Mouse (Mus musculus): ENCODE results near the gene Ecel1. TPM values are rescaled to one million over a fixed set of nuclear protein-coding genes. Genes with fewer than 3 reads are reported as not detected.

Ecel1 gene
- polyA plus RNA-seq, 1 experiment, result 0.06 TPM

DNA sequence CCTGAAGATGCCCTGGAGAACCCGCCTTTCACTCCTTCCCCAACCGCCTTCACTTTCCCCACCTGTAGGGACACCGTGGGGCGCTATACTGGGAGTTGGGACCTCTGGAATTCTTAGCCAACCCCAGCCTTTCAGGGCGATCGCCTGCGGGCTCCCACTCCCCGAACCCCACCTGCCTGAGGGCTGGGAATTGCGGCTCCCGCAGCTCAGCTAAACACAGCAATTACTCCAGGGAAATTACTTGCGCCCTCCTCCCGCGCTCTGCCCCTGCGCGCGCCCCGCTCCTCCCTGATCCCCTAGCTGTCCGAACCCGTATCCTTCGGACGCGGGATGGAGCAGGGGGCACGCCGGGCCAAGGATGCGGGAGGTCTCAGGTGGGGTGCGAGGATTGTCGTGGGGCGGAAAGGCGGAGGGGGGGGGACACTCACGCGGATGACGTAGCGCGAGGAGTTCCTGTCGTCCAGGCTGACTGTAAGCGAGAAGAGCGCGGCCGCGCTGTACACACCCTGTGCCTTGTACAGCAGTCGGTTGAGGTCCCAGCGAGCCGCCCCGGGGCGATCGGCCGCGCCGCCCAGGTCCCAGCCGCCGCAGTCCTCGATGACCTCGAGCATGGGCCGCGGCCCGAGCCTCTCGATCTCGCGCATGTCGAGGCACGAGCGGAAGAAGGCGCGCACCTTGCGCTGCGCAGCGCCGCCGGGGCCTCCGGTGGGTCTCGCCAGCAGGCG, 2.4 kb downstream of the Ecel1 start:
- no peak overlapping the region for H3K4me3 ChIP-seq
- TF ChIP-seq TCF12 (IDR thresholded peaks at IDR 0.05; ENCODE audit: insufficient read depth, poor library complexity, severe bottlenecking), result no peak
- no peak for TF ChIP-seq E2F4 (IDR thresholded peaks at IDR 0.05; ENCODE audit: insufficient read depth)
- no peak for TF ChIP-seq TCF3 (IDR thresholded peaks at IDR 0.05; ENCODE audit: insufficient read length, low read depth)
- TF ChIP-seq USF1 (IDR thresholded peaks at IDR 0.05; ENCODE audit: low read depth), result no peak
- TF ChIP-seq SRF (IDR thresholded peaks at IDR 0.05; ENCODE audit: control insufficient read depth, insufficient read length, low read depth), result no peak
- TF ChIP-seq REST (IDR thresholded peaks at IDR 0.05; ENCODE audit: insufficient read depth, insufficient read length), result no peak
- H3K4me2 ChIP-seq (ENCODE audit: low read depth), result no peak overlapping the region
- no peaks in the 10 kb centered on the region for H3K36me3 ChIP-seq (ENCODE audit: control insufficient read depth, insufficient read depth)
- peaks cover 73% of the 10 kb centered on the region for H3K27me3 ChIP-seq (ENCODE audit: control insufficient read depth, insufficient read depth, insufficient read length)
- H3ac ChIP-seq (ENCODE audit: control insufficient read depth, insufficient read length), result no peak overlapping the region
- H3K79me2 ChIP-seq (ENCODE audit: control insufficient read depth, insufficient read depth), result no peaks in the 10 kb centered on the region

DNA sequence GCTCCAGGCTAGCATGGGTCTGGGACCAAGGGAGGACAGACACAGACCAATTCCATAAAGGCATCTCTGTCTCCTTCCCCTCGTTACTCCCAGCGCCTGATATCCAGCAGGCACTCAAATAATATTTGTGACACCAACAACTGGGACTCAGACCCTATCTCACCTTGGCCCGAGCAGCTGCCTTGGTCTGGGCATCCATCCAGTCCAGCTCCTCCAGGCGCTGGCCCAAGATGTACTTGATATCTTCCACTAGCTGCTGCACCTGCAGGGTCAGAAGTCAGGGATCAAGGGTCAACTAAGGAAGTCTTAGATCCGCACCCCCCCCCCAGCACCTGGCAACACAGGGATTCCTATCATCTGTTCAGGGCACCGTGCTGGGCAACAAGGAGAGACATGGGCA, 5.0 kb downstream of the Ecel1 start:
- no peak overlapping the region for H3ac ChIP-seq (ENCODE audit: control insufficient read depth, insufficient read length)
- H3K4me3 ChIP-seq, result no peak overlapping the region
- H3K4me2 ChIP-seq (ENCODE audit: low read depth), result no peak overlapping the region
- no peaks in the 10 kb centered on the region for H3K36me3 ChIP-seq (ENCODE audit: control insufficient read depth, insufficient read depth)
- no peak for TF ChIP-seq TCF3 (IDR thresholded peaks at IDR 0.05; ENCODE audit: insufficient read length, low read depth)
- no peak for TF ChIP-seq MYOG (IDR thresholded peaks at IDR 0.05; ENCODE audit: control insufficient read depth in 1 of 3, insufficient read depth in 1 of 3, insufficient read length in 2 of 3, low read depth in 2 of 3)
- no peak for TF ChIP-seq E2F4 (IDR thresholded peaks at IDR 0.05; ENCODE audit: insufficient read depth)
- TF ChIP-seq POLR2AphosphoS2 (IDR thresholded peaks at IDR 0.05; ENCODE audit: insufficient read length, low read depth), result no peak
- TF ChIP-seq SRF (IDR thresholded peaks at IDR 0.05; ENCODE audit: control insufficient read depth, insufficient read length, low read depth), result no peak
- no peak for TF ChIP-seq MAX (IDR thresholded peaks at IDR 0.05; ENCODE audit: low read depth)
- TF ChIP-seq TCF12 (IDR thresholded peaks at IDR 0.05; ENCODE audit: insufficient read depth, poor library complexity, severe bottlenecking), result no peak
- no peak for TF ChIP-seq USF1 (IDR thresholded peaks at IDR 0.05; ENCODE audit: low read depth)
- no peak for TF ChIP-seq POLR2A (IDR thresholded peaks at IDR 0.05; ENCODE audit: insufficient read length, low read depth)
- no peak for TF ChIP-seq REST (IDR thresholded peaks at IDR 0.05; ENCODE audit: insufficient read depth, insufficient read length)
- H3K79me2 ChIP-seq (ENCODE audit: control insufficient read depth, insufficient read depth), result no peaks in the 10 kb centered on the region
- H3K27me3 ChIP-seq (ENCODE audit: control insufficient read depth, insufficient read depth, insufficient read length), result peaks cover 70% of the 10 kb centered on the region

DNA sequence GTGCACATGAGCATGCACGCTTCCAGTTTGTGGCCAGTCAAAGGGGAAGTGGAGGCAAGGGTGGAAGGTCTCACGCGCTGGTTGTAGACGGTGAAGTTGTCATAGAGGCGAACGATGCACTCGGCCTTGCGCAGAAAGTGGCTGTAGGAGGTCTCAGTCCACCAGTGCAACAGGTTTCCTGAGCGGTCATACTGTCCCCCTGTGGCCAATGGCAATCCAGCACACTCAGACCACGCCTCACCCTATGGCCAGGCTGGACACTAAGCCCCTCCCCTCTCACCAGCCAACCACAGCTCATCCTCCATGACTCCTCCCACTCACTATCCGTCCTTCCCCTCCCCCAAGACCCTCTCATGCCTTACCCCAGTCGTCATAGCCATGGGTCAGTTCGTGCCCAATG, 6.9 kb downstream of the Ecel1 start:
- Histone ChIP-seq H3K36me3 (ENCODE audit: control insufficient read depth, insufficient read depth) (no peaks in the 10 kb centered on the region), H3K79me2 (ENCODE audit: control insufficient read depth, insufficient read depth) (no peaks in the 10 kb centered on the region), H3ac (ENCODE audit: control insufficient read depth, insufficient read length) (no peak overlapping the region), H3K4me3 (no peak overlapping the region), H3K4me2 (ENCODE audit: low read depth) (no peak overlapping the region), H3K27me3 (ENCODE audit: control insufficient read depth, insufficient read depth, insufficient read length) (peaks cover 58% of the 10 kb centered on the region)
- TF ChIP-seq MYOG (IDR thresholded peaks at IDR 0.05; ENCODE audit: control insufficient read depth in 1 of 3, insufficient read depth in 1 of 3, insufficient read length in 2 of 3, low read depth in 2 of 3), result no peak
- TF ChIP-seq CEBPB (IDR thresholded peaks at IDR 0.05; ENCODE audit: insufficient read depth, poor library complexity, severe bottlenecking), result no peak
- no peak for TF ChIP-seq POLR2A (IDR thresholded peaks at IDR 0.05; ENCODE audit: insufficient read length, low read depth)
- TF ChIP-seq SRF (IDR thresholded peaks at IDR 0.05; ENCODE audit: control insufficient read depth, insufficient read length, low read depth), result no peak
- no peak for TF ChIP-seq MYOD1 (IDR thresholded peaks at IDR 0.05; ENCODE audit: control insufficient read depth in 1 of 3, insufficient read length in 2 of 3, low read depth in 2 of 3)
- TF ChIP-seq E2F4 (IDR thresholded peaks at IDR 0.05; ENCODE audit: insufficient read depth), result no peak
- no peak for TF ChIP-seq MAX (IDR thresholded peaks at IDR 0.05; ENCODE audit: low read depth)
- TF ChIP-seq REST (IDR thresholded peaks at IDR 0.05; ENCODE audit: insufficient read depth, insufficient read length), result no peak
- TF ChIP-seq POLR2AphosphoS2 (IDR thresholded peaks at IDR 0.05; ENCODE audit: insufficient read length, low read depth), result no peak
- no peak for TF ChIP-seq USF1 (IDR thresholded peaks at IDR 0.05; ENCODE audit: low read depth)

DNA sequence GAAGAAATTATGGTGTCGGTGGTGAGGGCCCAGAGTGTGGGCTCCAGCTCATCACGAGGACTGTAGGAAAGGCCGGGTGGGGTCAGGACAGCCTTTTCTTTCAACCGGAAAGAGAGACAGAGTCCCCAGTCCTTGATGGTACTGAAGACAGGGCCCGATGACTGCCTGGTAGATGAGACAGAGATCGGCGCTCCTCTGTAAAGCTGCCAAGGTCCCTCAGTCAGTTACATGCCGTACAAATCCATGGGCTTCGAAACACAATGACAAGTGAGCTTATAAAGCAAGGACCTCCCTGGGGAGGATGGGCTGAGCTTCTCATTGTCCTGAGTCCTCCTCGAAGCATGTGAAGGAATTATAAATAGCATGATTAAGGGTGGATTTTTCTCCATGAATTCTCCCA, 13.2 kb downstream of the Ecel1 start:
- Histone ChIP-seq H3ac (ENCODE audit: control insufficient read depth, insufficient read length) (no peak overlapping the region), H3K79me2 (ENCODE audit: control insufficient read depth, insufficient read depth) (no peaks in the 10 kb centered on the region)

More for the DNA sequence above, 13.2 kb downstream of the Ecel1 start:
- Histone ChIP-seq H3K36me3 (ENCODE audit: control insufficient read depth, insufficient read depth) (no peaks in the 10 kb centered on the region), H3K27me3 (ENCODE audit: control insufficient read depth, insufficient read depth, insufficient read length) (peaks cover 12% of the 10 kb centered on the region), H3K4me3 (no peak overlapping the region), H3K4me2 (ENCODE audit: low read depth) (no peak overlapping the region)
- TF ChIP-seq USF1 (IDR thresholded peaks at IDR 0.05; ENCODE audit: low read depth) (no peak), POLR2AphosphoS2 (IDR thresholded peaks at IDR 0.05; ENCODE audit: insufficient read length, low read depth) (no peak), MYOD1 (IDR thresholded peaks at IDR 0.05; ENCODE audit: control insufficient read depth in 1 of 3, insufficient read length in 2 of 3, low read depth in 2 of 3) (no peak), TCF12 (IDR thresholded peaks at IDR 0.05; ENCODE audit: insufficient read depth, poor library complexity, severe bottlenecking) (no peak), CEBPB (IDR thresholded peaks at IDR 0.05; ENCODE audit: insufficient read depth, poor library complexity, severe bottlenecking) (no peak), TCF3 (IDR thresholded peaks at IDR 0.05; ENCODE audit: insufficient read length, low read depth) (no peak), REST (IDR thresholded peaks at IDR 0.05; ENCODE audit: insufficient read depth, insufficient read length) (no peak), POLR2A (IDR thresholded peaks at IDR 0.05; ENCODE audit: insufficient read length, low read depth) (no peak), MYOG (IDR thresholded peaks at IDR 0.05; ENCODE audit: control insufficient read depth in 1 of 3, insufficient read depth in 1 of 3, insufficient read length in 2 of 3, low read depth in 2 of 3) (no peak), MAX (IDR thresholded peaks at IDR 0.05; ENCODE audit: low read depth) (no peak), SRF (IDR thresholded peaks at IDR 0.05; ENCODE audit: control insufficient read depth, insufficient read length, low read depth) (no peak), E2F4 (IDR thresholded peaks at IDR 0.05; ENCODE audit: insufficient read depth) (no peak)

All from myocyte (in vitro differentiated cells).